Mouse (Mus musculus) CH12.LX (cell line): Measurements from ENCODE around the gene Klhl36.

Experiments
- BHLHE40 ChIP-seq: IDR thresholded peaks from 2 replicates; pipeline ENCODE4 v1.6.1; 2011; ENCODE audit warnings: mild to moderate bottlenecking, low read depth, low read length, improper control_type of control experiment
- CHD2 ChIP-seq: IDR thresholded peaks from 2 replicates; pipeline ENCODE4 v1.6.1; 2011; ENCODE audit warnings: low read length, improper control_type of control experiment
- CTCF ChIP-seq, 2 experiments: IDR thresholded peaks in 1 of 2; conservative IDR thresholded peaks in 1 of 2; 2 replicates each; pipeline ENCODE4 v1.5.1; 2011 to 2012; ENCODE audit warnings: low read depth in 2 of 2, low read length in 2 of 2, improper control_type of control experiment in 1 of 2, inconsistent platforms in 1 of 2, mild to moderate bottlenecking in 1 of 2, moderate library complexity in 1 of 2
- EP300 ChIP-seq: IDR thresholded peaks from 2 replicates; pipeline ENCODE4 v1.6.1; 2011; ENCODE audit warnings: low read length, improper control_type of control experiment
- HCFC1 ChIP-seq: IDR thresholded peaks from 2 replicates; pipeline ENCODE4 v1.6.1; 2012; ENCODE audit warnings: low read depth, mild to moderate bottlenecking, inconsistent platforms, low read length, improper control_type of control experiment
- KAT2A ChIP-seq: IDR thresholded peaks from 2 replicates; pipeline ENCODE4 v1.6.1; 2012; ENCODE audit warnings: low read length, improper control_type of control experiment, inconsistent platforms; ENCODE audit not compliant: insufficient replicate concordance
- MAX ChIP-seq: IDR thresholded peaks from 2 replicates; pipeline ENCODE4 v1.6.1; 2011; ENCODE audit warnings: low read length, improper control_type of control experiment
- MYC ChIP-seq: IDR thresholded peaks from 2 replicates; pipeline ENCODE4 v1.6.1; 2011; ENCODE audit warnings: low read depth, mild to moderate bottlenecking, improper control_type of control experiment, low read length
- POLR2A ChIP-seq: IDR thresholded peaks from 2 replicates; pipeline ENCODE4 v1.6.1; 2011; ENCODE audit warnings: low read depth, mild to moderate bottlenecking, improper control_type of control experiment, low read length
- POLR2AphosphoS2 ChIP-seq: IDR thresholded peaks from 2 replicates; pipeline ENCODE4 v1.6.1; 2011; ENCODE audit warnings: low read depth, low read length, improper control_type of control experiment
- SMC3 ChIP-seq: IDR thresholded peaks from 2 replicates; pipeline ENCODE4 v1.6.1; 2011; ENCODE audit warnings: low read depth, low read length, improper control_type of control experiment
- TCF12 ChIP-seq: IDR thresholded peaks from 2 replicates; pipeline ENCODE4 v1.6.1; 2014; ENCODE audit warnings: low read depth, mild to moderate bottlenecking, inconsistent platforms, low read length, improper control_type of control experiment
- USF1 ChIP-seq: IDR thresholded peaks from 2 replicates; pipeline ENCODE4 v1.6.1; 2014; ENCODE audit warnings: low read depth, mild to moderate bottlenecking, inconsistent platforms, low read length, improper control_type of control experiment

- TF ChIP-seq CHD2: no peak
- TF ChIP-seq EP300: no peak
- no peak for TF ChIP-seq MAX
- no peak for TF ChIP-seq POLR2A
- no peak for TF ChIP-seq CTCF (conservative IDR thresholded peaks at IDR 0.05 in 1 of 2, IDR thresholded peaks at IDR 0.05 in 1 of 2; ENCODE audit: low read depth in 2 of 2, low read length in 2 of 2)
- TF ChIP-seq USF1: no peak
- no peak for TF ChIP-seq BHLHE40
- no peak for TF ChIP-seq TCF12
- no peak for TF ChIP-seq POLR2AphosphoS2
- no peak for TF ChIP-seq SMC3
- TF ChIP-seq MYC: no peak
- TF ChIP-seq KAT2A: no peak
- no peak for TF ChIP-seq HCFC1
Measured at GRCm38 (mm10) chr8:119844577-119844976, 17.5 kb upstream of the Klhl36 start.
